Mouse (Mus musculus): Measurements from ENCODE around the gene Rhog. TPM values are rescaled to one million over a fixed set of nuclear protein-coding genes. Genes with fewer than 3 reads are reported as not detected.

Rhog gene
- total RNA-seq, 2 experiments from 2014 or later = 40.8 to 42.2 TPM

DNA sequence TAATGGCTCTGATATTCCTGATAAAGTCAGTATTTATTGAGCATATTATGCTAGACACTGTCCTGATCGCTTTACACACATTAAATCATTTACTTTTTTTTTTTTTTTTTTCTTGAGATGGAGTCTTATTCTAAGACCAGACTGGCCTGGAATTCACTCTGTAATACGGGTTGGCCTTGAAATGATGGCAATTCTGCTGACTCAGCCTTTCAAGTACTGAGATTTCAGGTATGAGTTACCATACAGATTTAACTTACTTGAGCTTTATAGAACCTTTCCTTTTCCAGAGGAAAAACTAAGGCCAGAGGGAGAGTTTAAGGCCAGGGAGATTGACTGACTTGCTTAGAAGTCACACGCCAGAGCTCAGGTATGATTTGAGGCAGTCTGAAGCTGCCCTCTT is 782 bp upstream of the Rhog start:
- intact Hi-C loops (cut with DNase I) = loop anchor here (10.0 kb wide), 1 partner anchor 602 kb away; no protein-coding TSS in a partner anchor
- no peak for DNase-seq

DNA sequence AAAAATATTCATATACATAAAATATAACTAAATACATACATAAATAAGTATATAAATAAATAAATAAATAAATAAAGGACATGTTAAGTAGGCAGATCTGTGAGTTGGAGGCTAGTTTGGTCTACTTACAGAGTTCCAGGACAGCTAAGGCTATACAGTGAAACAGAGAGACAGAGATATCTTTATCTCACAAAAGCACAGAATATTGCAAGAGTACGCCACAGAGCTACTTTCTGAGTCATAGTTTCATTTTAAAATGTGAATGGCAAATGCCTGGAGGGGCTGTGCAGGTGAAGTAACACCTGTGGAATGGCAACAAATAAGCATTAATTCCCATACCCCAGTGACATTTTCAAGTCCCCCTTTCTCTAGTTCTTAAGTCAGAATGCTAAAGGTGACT is 2.2 kb downstream of the Rhog start:
- no peak for DNase-seq
- intact Hi-C loops (cut with DNase I) = loop anchor here (10.0 kb wide), 1 partner anchor 599 kb away; no protein-coding TSS in a partner anchor

DNA sequence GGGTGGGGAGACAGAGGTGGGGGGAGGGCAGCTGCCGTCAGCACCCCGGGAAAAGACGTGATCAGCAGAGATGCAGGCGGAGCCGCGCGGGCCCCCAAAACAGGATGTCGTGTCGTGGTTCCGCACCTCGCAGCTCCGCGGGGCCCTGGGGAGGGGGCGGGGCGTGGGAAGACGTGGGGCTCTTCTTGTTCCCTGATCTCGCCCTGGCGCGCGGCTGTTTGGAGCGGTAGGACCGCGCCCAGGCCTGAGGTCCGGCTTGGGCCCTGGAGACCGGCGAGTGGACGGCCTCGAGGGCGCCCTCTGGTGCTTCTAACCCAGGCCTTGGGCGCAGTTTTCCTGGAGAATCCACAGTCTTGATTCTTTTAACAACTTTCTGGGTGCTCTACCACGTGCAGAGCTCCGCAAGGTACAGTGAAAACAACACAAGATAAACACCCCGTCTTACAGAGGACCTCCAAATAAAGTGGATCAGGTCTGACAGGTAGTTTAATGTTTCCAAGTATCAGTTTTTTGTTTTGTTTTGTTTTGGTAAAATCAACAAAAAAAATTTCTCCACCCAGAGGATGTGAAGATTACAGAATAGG is 5.1 kb downstream of the Rhog start:
- peak; percentile 94 for DNase-seq
- intact Hi-C loops (cut with DNase I) = loop anchor here (1.0 to 10.0 kb wide), 2 partner anchors 58 to 596 kb away; no protein-coding TSS in a partner anchor

DNA sequence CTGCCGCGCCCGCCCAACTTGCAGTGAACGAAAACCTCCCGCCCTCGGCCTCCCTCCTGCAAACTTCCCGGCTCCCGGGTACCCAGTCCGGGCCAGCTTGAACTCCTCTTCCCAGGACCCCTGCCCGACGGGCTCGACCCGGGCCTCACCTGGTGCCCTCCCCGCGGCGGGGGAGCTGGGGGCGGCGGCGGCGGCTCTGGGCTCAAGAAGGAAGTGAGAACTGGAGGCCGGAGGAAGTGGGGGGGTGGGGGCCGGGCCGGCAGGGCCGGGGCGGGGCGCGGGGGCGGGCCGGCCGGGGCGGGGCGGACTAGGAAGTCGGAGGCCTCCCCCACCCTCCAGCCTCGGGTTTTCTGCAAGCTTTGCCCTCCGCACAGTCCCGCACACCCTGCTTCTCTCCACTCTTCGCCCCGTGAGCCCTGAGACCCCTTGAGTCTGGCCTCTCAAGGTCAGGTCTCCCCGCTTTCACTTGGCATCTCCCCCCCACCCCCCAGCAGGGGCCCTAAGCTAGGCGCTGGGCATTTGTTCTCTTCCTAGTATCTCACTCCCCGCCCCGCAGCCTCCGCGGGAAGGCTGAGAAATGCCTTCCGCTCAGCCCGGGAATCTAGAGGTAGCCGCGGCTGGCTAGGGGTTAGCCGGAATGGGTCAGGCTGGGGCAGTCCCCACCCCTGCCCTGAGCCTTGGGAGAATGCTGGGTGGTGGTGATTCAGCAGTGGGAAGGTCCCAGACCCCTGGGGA is 5.8 kb downstream of the Rhog start:
- DNase-seq = peak; percentile 84
- intact Hi-C loops (cut with DNase I) = loop anchor here (1.0 to 10.0 kb wide), 2 partner anchors 58 to 595 kb away; no protein-coding TSS in a partner anchor

DNA sequence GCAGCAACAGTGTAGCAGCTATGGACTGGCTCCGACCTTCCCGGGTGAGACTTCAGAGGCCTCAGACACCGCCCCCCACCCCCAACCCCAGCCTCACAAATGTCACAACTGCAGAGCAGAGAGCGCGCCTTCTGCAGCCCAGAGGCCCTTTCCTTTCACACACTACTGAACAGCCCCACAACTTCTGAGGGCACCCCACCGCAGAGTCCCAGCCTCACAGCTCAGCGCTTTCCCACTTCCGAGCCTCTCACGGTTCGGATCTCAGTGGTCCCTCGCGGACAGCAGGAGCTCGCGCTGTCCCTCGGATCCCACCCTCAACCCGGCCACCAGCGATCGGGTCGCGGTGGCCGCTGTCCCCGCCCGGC is 6.3 kb downstream of the Rhog start:
- DNase-seq = no peak

DNA sequence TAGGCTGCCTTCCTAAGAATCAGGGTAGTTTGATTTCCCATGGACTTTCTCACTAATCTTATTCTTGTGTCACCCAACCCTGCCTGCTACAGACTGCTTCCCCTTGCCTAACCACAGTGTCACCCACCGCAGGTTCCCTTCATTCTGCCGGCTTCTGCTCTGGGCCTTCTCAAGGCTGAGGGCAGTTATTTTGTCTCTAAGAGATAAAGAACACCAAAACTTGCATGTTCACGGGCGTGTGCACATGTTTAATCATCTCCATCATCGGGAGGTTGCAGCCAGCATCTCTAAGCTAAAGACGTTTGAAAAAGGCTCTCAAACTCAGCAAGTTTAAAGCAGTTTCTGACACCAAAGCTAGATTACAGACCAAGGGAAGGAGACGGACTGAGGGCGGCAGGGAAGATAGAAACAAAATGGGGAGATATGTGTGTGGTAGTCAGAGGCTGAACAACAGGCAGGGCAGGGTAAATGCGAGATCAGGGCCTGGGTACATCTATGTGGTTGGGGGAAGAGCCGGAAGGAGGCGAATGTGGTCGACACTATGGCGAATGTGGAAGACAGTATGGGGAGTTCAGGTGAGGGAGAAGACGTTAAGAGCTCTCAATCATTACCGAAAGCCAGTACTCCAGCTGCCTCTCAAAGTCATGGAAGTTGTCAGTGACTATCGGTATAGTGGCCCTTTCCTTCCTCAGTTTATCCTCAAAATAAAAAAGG is 7.0 kb downstream of the Rhog start:
- intact Hi-C loops (cut with DNase I) = no loop called here
- peak; percentile 15 to 25 for DNase-seq

More for the DNA sequence above, 6.3 kb downstream of the Rhog start:
- intact Hi-C loops (cut with DNase I) = no loop called here

DNA sequence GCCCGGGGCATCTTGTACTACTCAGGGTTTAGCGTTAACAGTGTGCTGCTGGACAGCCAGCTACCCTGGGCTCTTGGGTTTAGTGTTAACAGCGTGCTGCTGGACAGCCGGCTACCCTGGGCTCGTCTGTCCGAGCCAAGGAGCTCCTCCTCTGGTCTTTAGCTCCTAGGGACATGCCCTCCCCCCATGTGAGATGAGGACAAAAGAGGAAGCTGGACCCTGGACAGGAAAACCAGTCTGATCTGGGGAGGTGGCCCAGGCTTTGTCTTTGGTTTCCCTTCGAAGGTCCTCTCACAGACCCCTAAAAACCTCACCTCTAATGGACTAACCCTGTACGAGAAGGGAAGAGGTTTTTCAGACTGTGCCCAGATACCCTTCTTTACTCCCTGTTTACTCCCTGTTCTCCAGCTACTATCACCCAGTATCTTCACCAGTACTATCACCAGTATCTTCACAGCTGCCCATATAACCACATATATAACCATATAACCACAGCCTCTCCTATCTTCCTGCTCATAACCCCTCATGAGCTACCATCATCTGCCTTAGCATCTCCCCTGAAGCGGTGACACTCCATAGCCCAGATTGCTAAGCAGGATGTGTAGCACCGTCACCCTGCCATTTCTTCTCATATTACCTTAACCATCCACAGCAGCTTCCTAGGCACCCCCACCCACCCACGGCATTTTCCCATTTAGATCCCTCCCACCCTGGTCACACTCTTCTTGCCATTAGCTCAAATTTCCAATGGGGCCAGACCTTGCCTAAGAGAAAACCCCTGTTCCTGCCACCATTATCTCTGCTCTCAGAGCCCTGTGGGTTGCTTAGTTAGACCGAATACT is 8.7 kb downstream of the Rhog start:
- DNase-seq = peak; percentile 53 to 54
- intact Hi-C loops (cut with DNase I) = no loop called here

DNA sequence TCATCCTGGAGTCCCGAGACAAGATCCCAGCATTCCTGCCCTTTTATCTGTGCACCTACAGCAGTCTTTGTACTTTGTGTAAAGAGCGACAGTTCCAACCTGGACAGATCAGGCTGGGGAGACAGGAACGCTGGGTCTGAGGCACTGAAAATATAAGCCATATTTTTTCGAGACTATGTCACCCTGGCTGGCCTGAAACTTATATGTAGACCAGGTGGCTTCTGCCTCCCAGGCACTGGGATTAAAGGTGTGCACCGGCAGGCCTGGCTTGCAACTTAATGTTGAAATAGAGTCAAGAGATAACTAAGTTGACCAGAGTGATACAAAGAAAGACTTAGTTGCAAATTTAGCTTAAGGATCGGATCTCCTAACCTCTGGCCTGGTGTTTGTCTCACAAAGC is 9.6 kb downstream of the Rhog start:
- intact Hi-C loops (cut with DNase I) = no loop called here
- DNase-seq = no peak

DNA sequence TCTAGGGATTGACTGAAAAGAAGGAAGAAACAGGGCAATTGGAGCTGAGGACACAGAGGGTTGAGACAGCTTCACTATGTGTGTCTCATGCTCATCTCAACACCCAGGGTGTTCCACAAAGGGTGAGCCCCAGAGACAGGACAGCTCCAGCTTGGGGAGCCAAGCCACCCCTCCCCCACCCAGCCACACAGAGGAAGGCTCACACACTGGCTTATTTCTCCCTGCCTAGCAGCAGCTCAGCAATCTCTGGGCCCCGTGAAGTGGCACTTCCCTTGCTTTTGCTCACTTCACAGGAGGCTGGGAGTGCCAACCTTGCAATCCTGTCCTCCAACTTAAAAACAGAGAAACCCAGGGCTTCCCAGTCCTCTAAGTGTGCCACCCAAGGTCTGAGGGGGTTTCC is 10.1 kb downstream of the Rhog start:
- intact Hi-C loops (cut with DNase I) = no loop called here
- peak; percentile 57 to 60 for DNase-seq

DNA sequence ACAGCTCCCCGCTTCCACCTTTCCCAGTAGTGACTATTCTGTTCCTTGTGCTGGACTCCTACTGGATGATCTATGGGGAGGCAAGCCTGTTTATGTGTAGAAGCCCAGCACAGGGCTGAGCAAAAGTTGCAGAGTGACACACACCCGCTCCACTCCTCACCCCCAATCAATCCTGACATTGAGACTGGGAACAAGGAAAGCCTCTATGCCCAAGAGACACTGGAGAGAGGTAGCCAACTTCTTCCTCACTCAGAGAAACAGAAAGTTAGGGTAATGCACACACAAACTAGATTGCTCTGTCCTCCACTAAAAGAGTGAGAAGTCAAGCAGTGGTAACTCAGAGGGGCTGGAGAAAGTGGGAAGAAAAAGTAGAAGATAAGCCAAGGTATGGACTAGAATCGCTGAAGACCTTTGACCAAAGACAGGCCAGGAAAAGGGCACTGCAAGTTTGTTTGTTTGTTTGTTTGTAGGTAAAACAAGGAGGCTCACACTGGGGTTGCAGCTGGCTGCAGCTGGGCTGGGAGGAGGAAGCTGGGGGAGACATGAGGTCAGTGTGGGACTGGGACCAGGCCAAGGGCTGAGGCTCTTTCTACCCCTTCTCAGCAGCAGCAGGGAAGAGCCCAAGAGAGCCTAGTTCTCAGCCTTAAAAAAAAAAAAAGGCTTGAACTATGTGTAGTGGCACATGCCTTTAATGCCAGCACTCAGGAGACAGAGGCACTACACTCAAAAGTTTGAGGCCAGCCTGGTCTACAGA is 10.9 kb downstream of the Rhog start:
- intact Hi-C loops (cut with DNase I) = no loop called here
- DNase-seq = peak; percentile 72 to 78

DNA sequence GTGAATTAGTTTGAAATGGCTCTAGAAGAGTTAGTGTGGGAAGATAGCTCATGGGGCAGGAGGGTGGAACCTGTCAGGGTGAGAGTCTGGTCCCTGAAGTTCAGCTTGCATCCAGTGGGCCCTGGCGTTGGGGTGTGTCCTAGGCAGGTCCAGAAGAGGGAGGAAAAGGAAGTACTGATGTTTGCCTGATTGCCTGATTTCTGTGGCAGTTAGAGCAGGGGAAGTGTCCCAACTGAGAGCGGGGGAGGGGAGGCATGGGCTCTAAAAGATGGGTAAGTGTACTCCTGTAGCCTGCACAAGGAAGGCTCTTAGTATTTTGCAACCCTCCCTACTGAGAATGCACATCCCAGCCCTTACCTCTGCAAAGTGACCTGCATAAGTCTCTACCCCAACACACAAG is 12.0 kb downstream of the Rhog start:
- DNase-seq = peak; percentile 40 to 42
- intact Hi-C loops (cut with DNase I) = loop anchor here (2.0 kb wide), 1 partner anchor 17 kb away; no protein-coding TSS in a partner anchor

DNA sequence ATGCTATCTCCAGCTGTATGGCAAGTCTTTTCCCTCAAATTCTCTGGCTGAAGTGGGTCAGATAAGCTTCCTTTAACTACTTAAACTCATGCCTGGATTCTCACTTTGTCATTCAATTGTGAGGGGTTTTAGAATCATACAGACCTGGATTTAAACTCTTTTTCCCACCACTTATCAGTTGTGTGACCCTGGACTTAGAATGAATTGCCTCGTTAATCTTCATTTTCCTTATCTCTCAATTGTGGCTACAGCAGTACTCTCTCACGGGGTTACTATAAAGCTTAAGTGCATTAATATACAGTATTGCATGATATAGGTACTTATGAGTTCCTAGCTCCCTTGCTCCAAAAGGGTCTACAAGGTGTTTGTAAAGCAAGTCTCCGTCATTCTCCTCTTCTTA is 12.9 kb downstream of the Rhog start:
- DNase-seq = no peak
- intact Hi-C loops (cut with DNase I) = loop anchor here (2.0 kb wide), 1 partner anchor 16 kb away; no protein-coding TSS in a partner anchor

DNA sequence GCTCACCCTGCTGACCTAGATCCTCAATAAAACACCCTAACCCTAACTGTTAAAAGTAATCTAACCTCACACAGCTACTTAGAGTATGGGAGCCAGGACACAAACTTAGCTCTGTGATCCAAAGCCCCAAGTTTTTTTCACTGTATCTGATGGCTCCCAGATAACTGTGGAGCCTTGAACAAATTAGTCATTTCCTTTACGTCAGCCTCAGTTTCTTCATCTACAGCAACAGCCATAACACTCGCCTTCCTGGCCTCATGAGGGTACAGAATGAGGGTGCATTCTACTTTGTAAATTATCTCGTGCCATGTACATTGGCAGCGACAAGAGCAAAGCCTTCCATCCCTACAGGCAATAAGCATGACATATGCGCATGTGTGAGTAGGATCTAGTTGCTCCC is 13.5 kb downstream of the Rhog start:
- intact Hi-C loops (cut with DNase I) = loop anchor here (2.0 kb wide), 1 partner anchor 16 kb away; no protein-coding TSS in a partner anchor
- no peak for DNase-seq

DNA sequence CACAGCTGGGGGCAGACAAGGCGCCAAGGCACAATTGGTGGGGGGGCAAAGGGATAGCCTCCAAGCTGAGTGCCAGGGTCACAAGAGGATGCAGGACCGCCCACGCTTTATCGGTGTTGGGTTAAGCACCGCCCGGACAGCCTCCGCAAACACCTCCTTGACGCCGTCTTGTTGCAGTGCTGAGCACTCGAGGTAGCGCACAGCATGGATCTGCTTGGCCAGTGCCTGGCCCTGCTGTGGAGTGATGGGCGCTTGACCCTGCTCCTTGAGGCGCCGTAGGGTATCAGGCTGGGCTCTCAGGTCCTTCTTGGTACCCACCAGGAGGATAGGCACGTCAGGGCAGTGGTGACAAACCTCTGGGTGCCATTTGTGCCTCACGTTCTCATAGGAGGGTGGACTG is 16.3 kb downstream of the Rhog start:
- no peak for DNase-seq
- intact Hi-C loops (cut with DNase I) = no loop called here

DNA sequence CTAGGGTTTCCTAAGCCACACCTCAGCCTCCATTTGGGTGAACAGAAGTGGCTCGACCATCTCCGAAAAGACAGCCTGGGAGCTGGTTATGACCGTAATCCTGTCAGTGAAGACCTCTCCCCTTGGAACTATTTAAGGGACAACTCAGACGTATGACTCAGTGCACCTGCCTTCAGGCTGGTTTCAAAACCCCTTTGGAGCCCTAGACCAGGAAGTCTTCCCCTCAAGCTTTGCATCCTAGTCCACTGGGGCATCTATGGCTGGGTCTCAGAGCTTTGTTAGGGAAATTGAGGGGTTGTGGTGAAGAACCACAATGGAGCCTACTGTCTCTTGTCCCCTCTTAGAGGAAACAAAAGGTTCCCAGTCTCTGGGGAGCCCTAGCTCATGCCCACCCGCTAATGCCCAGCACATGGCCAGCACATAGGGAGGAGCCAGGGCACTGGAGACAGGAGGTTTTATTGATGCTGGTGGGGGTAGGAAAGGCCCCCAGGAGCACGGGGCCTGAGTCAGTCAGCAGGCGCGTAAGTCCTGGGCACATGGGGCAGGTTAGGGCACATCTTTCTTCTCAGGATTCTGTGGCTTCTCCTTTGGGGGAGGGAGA is 17.1 kb downstream of the Rhog start:
- intact Hi-C loops (cut with DNase I) = no loop called here
- no peak for DNase-seq

DNA sequence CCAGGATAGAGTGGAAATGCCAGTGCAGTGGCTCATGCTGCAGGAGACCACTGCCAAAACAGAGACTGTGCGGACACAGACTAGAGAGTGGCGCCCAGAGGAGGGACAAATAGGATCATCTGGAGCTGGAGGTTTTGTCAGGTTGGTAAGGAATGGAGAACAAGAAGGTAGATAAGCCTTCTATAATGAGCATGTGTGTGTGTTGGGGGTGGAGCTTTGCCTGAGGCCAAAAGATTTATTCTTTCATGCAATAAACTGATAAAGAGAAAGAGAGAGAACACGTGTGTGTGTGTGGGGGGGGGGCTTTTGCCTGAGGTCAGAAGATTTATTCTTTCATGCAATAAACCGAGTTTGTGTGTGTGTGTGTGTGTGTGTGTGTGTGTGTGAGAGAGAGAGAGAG is 22.8 kb downstream of the Rhog start:
- intact Hi-C loops (cut with DNase I) = no loop called here
- no peak for DNase-seq

DNA sequence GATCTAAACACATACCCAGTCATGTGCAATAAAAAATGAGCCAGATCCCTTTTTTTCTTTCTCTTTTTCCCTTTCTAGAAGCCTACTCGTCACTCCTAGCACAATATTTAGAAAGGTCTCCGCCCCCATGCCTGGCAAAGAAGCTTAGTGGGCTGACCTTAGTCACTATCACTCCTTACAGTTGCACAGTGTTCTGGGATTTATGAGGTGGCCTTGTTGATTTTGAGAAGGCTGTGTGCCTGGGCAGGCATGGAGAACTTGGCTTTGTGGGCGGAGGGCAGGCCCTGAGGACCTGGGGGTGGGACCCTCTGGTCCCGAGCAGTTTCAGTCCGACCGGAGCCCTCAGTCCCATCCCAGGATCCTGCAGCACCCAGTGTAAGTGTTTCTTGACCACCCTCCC is 26.0 kb downstream of the Rhog start:
- DNase-seq = no peak
- intact Hi-C loops (cut with DNase I) = no loop called here

DNA sequence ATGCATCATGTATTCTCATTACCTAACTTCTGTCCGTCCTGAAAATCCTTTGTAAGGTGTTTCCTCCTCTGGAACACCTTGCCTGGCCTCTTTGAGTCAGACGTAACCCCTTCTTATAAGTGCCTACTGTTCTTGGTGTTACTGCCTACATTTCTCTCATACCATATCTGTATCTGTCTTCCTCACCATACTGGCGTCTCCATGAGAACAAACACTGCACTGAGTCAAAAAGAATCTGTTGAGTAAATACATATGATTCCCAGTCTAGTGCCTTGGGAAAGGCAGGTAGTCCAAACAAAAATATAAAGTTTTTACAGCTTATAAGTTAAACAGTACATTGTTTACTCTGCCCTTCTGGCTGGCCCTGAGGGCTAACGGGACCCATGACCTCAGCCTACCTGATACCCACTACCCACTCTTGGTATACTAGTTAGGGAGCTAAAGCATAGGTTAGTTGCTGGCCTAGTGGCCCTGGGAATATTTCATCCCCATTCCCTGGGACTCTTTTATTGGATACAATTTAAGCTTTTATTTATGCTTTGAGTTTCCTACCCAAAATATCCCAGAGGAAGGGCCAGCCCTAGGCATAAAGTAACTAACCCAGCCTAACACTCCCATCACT is 27.7 kb downstream of the Rhog start:
- no peak for DNase-seq
- intact Hi-C loops (cut with DNase I) = no loop called here

DNA sequence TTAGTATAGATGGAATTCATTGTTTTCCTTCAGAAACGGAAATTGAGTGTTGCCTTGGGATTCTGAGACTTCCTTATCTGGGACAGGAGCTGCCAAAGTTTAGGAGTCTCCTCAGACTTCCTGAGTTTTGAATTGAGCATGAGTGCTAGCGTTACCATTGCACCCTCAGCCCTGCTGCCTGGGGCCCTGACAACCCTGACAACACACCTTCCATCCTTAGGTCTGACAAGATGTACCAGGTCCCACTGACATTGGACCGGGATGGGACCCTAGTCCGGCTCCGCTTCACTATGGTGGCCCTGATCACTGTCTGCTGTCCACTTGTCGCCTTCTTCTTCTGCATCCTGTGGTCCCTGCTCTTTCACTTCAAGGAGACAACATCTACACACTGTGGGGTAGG is 29.8 kb downstream of the Rhog start:
- intact Hi-C loops (cut with DNase I) = loop anchor here (2.0 kb wide), 1 partner anchor 17 kb away; no protein-coding TSS in a partner anchor
- DNase-seq = no peak
